Mouse (Mus musculus) stomach, embryonic 16.5 days (tissue): Measurements from ENCODE around the gene Pard6b. TPM values are rescaled to one million over a fixed set of nuclear protein-coding genes. Genes with fewer than 3 reads are reported as not detected.

Experiments used
- ATAC-seq: fragments of 200-750 bp; cut with Nextera tagmentation; 2 replicates; pipeline ENCODE4 v1.8.0; 2017; ENCODE audit warnings: moderate number of reproducible peaks, moderate TSS enrichment; ENCODE audit not compliant: insufficient read depth, low FRiP score
- H3K27ac ChIP-seq: fragments of 300-500 bp; sonication (generic); 2 replicates; pipeline ENCODE4 v1.5.1; 2014; ENCODE audit warnings: low read length
- H3K27me3 ChIP-seq: fragments of 300-500 bp; sonication (generic); 2 replicates; pipeline ENCODE4 v1.6.1; 2014; ENCODE audit warnings: low read length, control low read depth, mixed read lengths; ENCODE audit not compliant: control insufficient read depth, insufficient read depth
- H3K36me3 ChIP-seq: fragments of 300-500 bp; sonication (generic); 2 replicates; pipeline ENCODE4 v1.6.1; 2014; ENCODE audit warnings: low read length; ENCODE audit not compliant: control insufficient read depth, insufficient read depth
- H3K4me1 ChIP-seq: fragments of 300-500 bp; sonication (generic); 2 replicates; pipeline ENCODE4 v1.6.1; 2014; ENCODE audit warnings: low read length, control low read depth, mixed read lengths; ENCODE audit not compliant: control insufficient read depth, insufficient read depth
- H3K4me2 ChIP-seq: fragments of 300-500 bp; sonication (generic); 2 replicates; pipeline ENCODE4 v1.6.1; 2014; ENCODE audit warnings: low read depth, low read length, mixed read lengths
- H3K4me3 ChIP-seq: fragments of 300-500 bp; sonication (generic); replicated peaks from 2 replicates; pipeline ENCODE4 v1.5.1; 2014; ENCODE audit warnings: mild to moderate bottlenecking, low read length
- H3K9ac ChIP-seq: fragments of 300-500 bp; sonication (generic); 2 replicates; pipeline ENCODE4 v1.6.1; 2014; ENCODE audit warnings: low read length
- H3K9me3 ChIP-seq: fragments of 300-500 bp; sonication (generic); replicated peaks from 2 replicates; pipeline ENCODE4 v1.6.1; 2016; ENCODE audit warnings: low read length, control low read depth; ENCODE audit not compliant: control insufficient read depth
- WGBS: fragments of 180-500 bp; shearing (Covaris S2); extraction: QIAGEN DNeasy Blood & Tissue Kit; methylation state at CpG from one replicate; pipeline ENCODE4 v1.1.7; 2014; 5-methylcytosine and 5-hydroxymethylcytosine counted together
- polyA plus RNA-seq: library from polyadenylated mRNA; unstranded; fragments of >200 nt; fragmentation: Nextera tagmentation; extraction: Ambion mirVana; gene quantifications from 2 replicates; pipeline ENCODE4 v1.2.1, GENCODE M21; 2015

Pard6b gene
- polyA plus RNA-seq, 1 experiment from 2014 or later = 8.3 TPM

- no peaks in the 10 kb centered on the region for H3K27me3 ChIP-seq
- 0 out of 2 replicates have a peak overlapping the region, but pooled peaks have one; percentile 28 for H3K27ac ChIP-seq
These were observed 4.9 kb downstream of the Pard6b start for GRCm38 (mm10) chr2:168085621-168086265.

GRCm38 (mm10) chr2:168086318-168086717 lies 5.5 kb downstream of the Pard6b start:
- H3K27me3 ChIP-seq = no peaks in the 10 kb centered on the region
- H3K9ac ChIP-seq = no peak overlapping the region
- ATAC-seq = no peak
- no peaks in the 10 kb centered on the region for H3K36me3 ChIP-seq
- H3K9me3 ChIP-seq = no peaks in the 10 kb centered on the region
- H3K27ac ChIP-seq = no peak overlapping the region
- H3K4me3 ChIP-seq = no peak overlapping the region
- 58% methylated on average over 6 of the region's 6 CpGs for WGBS
- no peak overlapping the region for H3K4me2 ChIP-seq
- peaks cover 2% of the 10 kb centered on the region; the same call in 1 of the 2 replicates for H3K4me1 ChIP-seq

More at GRCm38 (mm10) chr2:168085621-168086265, 4.9 kb downstream of the Pard6b start:
- Histone ChIP-seq H3K4me3 (no peak overlapping the region), H3K4me2 (no peak overlapping the region), H3K9ac (no peak overlapping the region), H3K4me1 (peaks cover 2% of the 10 kb centered on the region; the same call in 1 of the 2 replicates), H3K36me3 (no peaks in the 10 kb centered on the region), H3K9me3 (no peaks in the 10 kb centered on the region)
- ATAC-seq = no peak
- 44% methylated on average over 10 of the region's 10 CpGs for WGBS

- Histone ChIP-seq H3K9ac (no peak overlapping the region), H3K4me2 (no peak overlapping the region), H3K4me1 (peaks cover 4% of the 10 kb centered on the region; the same call in 1 of the 2 replicates), H3K27me3 (no peaks in the 10 kb centered on the region), H3K4me3 (no peak overlapping the region), H3K36me3 (no peaks in the 10 kb centered on the region), H3K27ac (no peak overlapping the region), H3K9me3 (no peaks in the 10 kb centered on the region)
- ATAC-seq = no peak
- WGBS = 71% methylated on average over 9 of the region's 9 CpGs
These were observed 6.0 kb downstream of the Pard6b start for GRCm38 (mm10) chr2:168086839-168087238.

GRCm38 (mm10) chr2:168091560-168091959 lies 10.8 kb downstream of the Pard6b start:
- WGBS = 50% methylated on average over 11 of the region's 11 CpGs
- Histone ChIP-seq H3K4me2 (no peak overlapping the region), H3K4me1 (peaks cover 27% of the 10 kb centered on the region), H3K9me3 (no peaks in the 10 kb centered on the region), H3K27ac (no peak overlapping the region), H3K4me3 (no peak overlapping the region), H3K27me3 (no peaks in the 10 kb centered on the region), H3K9ac (no peak overlapping the region), H3K36me3 (no peaks in the 10 kb centered on the region)
- ATAC-seq = peak; percentile 39; the same call in 1 of the 2 replicates

GRCm38 (mm10) chr2:168093077-168093476 lies 12.3 kb downstream of the Pard6b start:
- Histone ChIP-seq H3K4me3 (no peak overlapping the region), H3K36me3 (no peaks in the 10 kb centered on the region), H3K27me3 (no peaks in the 10 kb centered on the region), H3K9ac (no peak overlapping the region), H3K27ac (no peak overlapping the region), H3K4me1 (peaks cover 32% of the 10 kb centered on the region), H3K9me3 (no peaks in the 10 kb centered on the region), H3K4me2 (no peak overlapping the region)
- WGBS = 93% methylated on average over 4 of the region's 4 CpGs
- no peak for ATAC-seq

GRCm38 (mm10) chr2:168095077-168095476 lies 14.3 kb downstream of the Pard6b start:
- no peaks in the 10 kb centered on the region for H3K9me3 ChIP-seq
- peaks cover 8% of the 10 kb centered on the region; the same call in 1 of the 2 replicates for H3K36me3 ChIP-seq
- no peak overlapping the region for H3K4me2 ChIP-seq
- peak overlapping the region; percentile 84 for H3K27ac ChIP-seq
- H3K4me3 ChIP-seq = no peak overlapping the region
- peaks cover 32% of the 10 kb centered on the region for H3K4me1 ChIP-seq
- no peaks in the 10 kb centered on the region for H3K27me3 ChIP-seq
- 33% methylated on average over 8 of the region's 8 CpGs for WGBS
- H3K9ac ChIP-seq = peak overlapping the region; percentile 22; the same call in 1 of the 2 replicates
- peak; percentile 9; the same call in 1 of the 2 replicates for ATAC-seq

GRCm38 (mm10) chr2:168096487-168096886 lies 15.7 kb downstream of the Pard6b start:
- H3K4me2 ChIP-seq = no peak overlapping the region
- WGBS = 76% methylated on average over 3 of the region's 3 CpGs
- peaks cover 32% of the 10 kb centered on the region for H3K4me1 ChIP-seq
- H3K27ac ChIP-seq = no peak overlapping the region; the same call in 1 of the 2 replicates
- no peak for ATAC-seq
- no peak overlapping the region for H3K4me3 ChIP-seq
- no peaks in the 10 kb centered on the region for H3K27me3 ChIP-seq
- peaks cover 8% of the 10 kb centered on the region; the same call in 1 of the 2 replicates for H3K36me3 ChIP-seq
- H3K9ac ChIP-seq = peak overlapping the region; percentile 27
- H3K9me3 ChIP-seq = no peaks in the 10 kb centered on the region

- Histone ChIP-seq H3K9me3 (no peaks in the 10 kb centered on the region), H3K36me3 (peaks cover 8% of the 10 kb centered on the region; the same call in 1 of the 2 replicates), H3K4me1 (peaks cover 30% of the 10 kb centered on the region), H3K27ac (no peak overlapping the region), H3K9ac (no peak overlapping the region), H3K27me3 (no peaks in the 10 kb centered on the region), H3K4me3 (no peak overlapping the region), H3K4me2 (no peak overlapping the region)
- ATAC-seq = peak; percentile 27; the same call in 1 of the 2 replicates
- 34% methylated on average over 6 of the region's 6 CpGs for WGBS
These were observed 17.2 kb downstream of the Pard6b start for GRCm38 (mm10) chr2:168098040-168098439.

GRCm38 (mm10) chr2:168100008-168100407 lies 19.2 kb downstream of the Pard6b start:
- Histone ChIP-seq H3K4me1 (peaks cover 25% of the 10 kb centered on the region), H3K27me3 (no peaks in the 10 kb centered on the region), H3K9me3 (no peaks in the 10 kb centered on the region), H3K27ac (no peak overlapping the region), H3K36me3 (peaks cover 8% of the 10 kb centered on the region; the same call in 1 of the 2 replicates), H3K4me3 (no peak overlapping the region), H3K9ac (no peak overlapping the region), H3K4me2 (no peak overlapping the region)
- 79% methylated on average over 13 of the region's 13 CpGs for WGBS
- ATAC-seq = no peak
